7 mouse cellular contexts compared by ENCODE assay signal in the genomic region with DNA sequence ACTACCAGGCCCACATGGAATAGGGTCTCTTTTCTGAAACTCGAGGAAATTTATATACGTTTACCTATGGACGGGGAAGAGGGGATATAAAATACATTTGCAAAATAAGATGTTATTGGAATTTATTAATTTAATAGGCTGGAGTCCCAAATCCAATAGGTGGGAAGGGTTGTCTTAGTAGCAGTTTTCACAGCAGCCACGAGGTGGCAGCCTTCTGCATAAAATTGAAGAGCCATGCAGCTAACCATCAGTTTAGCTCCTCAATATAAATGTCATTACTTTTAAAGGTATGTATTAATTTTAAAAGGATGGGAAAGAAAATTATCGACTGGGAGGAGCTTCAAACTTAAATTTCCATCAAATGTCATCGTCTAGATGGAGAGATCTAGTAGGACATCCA.
DNase-seq lines count a peak whose midpoint lies in the region; ATAC-seq lines count a peak whose summit lies in the region.

No protein-coding gene starts in this region.

- no peaks in the 10 kb centered on the region for H3K27me3 ChIP-seq in embryonic facial prominence, embryonic 14.5 days (replicated peaks; ENCODE audit: control insufficient read depth, insufficient read depth, low read length)
- H3K27me3 ChIP-seq in hindbrain, embryonic 15.5 days: no peaks in the 10 kb centered on the region

- no peak overlapping the region for H3K4me3 ChIP-seq in embryonic facial prominence, embryonic 14.5 days (ENCODE audit: low read depth, low read length)
- no peak overlapping the region for H3K4me3 ChIP-seq in hindbrain, embryonic 15.5 days

- H3K4me1 ChIP-seq in embryonic facial prominence, embryonic 14.5 days (ENCODE audit: control insufficient read depth, insufficient read depth, low read length): no peaks in the 10 kb centered on the region
- H3K4me1 ChIP-seq in hindbrain, embryonic 15.5 days (replicated peaks): no peaks in the 10 kb centered on the region

- no peak for ATAC-seq in embryonic facial prominence, embryonic 14.5 days (ENCODE audit: low read depth)
- ATAC-seq in hindbrain, embryonic 15.5 days (ENCODE audit: low FRiP score, low read depth): 0 out of 2 replicates have a peak, but pooled peaks have one; percentile 38

- WGBS in embryonic facial prominence, embryonic 14.5 days: 29% methylated on average over 6 of the region's 6 CpGs
- whole genome bisulfite sequencing in hindbrain, embryonic 15.5 days: 33% methylated on average over 6 of the region's 6 CpGs

- intact Hi-C loops in left cerebral cortex, postnatal 36 days (cut with DNase I): loop anchor here (5.0 kb wide), 1 partner anchor 757 kb away; no protein-coding TSS in a partner anchor

- H3K9me3 ChIP-seq in embryonic facial prominence, embryonic 14.5 days (ENCODE audit: control insufficient read depth, low read length): no peaks in the 10 kb centered on the region
- no peaks in the 10 kb centered on the region for H3K9me3 ChIP-seq in hindbrain, embryonic 15.5 days

- H3K36me3 ChIP-seq in embryonic facial prominence, embryonic 14.5 days (ENCODE audit: control insufficient read depth, insufficient read depth, low read length): no peaks in the 10 kb centered on the region
- no peaks in the 10 kb centered on the region for H3K36me3 ChIP-seq in hindbrain, embryonic 15.5 days

- peak; percentile 76 for DNase-seq in urinary bladder, postnatal 14 days (ENCODE audit: low spot score)
- no peak for DNase-seq in urinary bladder, postnatal 10 days (ENCODE audit: low spot score)
- peak; percentile 77 for DNase-seq in adrenal gland, postnatal 14 days
- DNase-seq in embryonic facial prominence, embryonic 14.5 days (ENCODE audit: low spot score): peak; percentile 72
- peak; percentile 17 to 28 for DNase-seq in left cerebral cortex, postnatal 36 days (ENCODE audit: low spot score in 2 of 2)
- DNase-seq in right cerebral cortex, adult 2 months (ENCODE audit: low spot score in 2 of 2): peak; percentile 78 to 81

- no peak overlapping the region for H3K27ac ChIP-seq in embryonic facial prominence, embryonic 14.5 days (replicated peaks; ENCODE audit: low read depth, low read length)
- H3K27ac ChIP-seq in hindbrain, embryonic 15.5 days (replicated peaks): no peak overlapping the region

- no peak overlapping the region for H3K9ac ChIP-seq in embryonic facial prominence, embryonic 14.5 days (ENCODE audit: low read depth, low read length)
- H3K9ac ChIP-seq in hindbrain, embryonic 15.5 days: no peak overlapping the region

- H3K4me2 ChIP-seq in embryonic facial prominence, embryonic 14.5 days (ENCODE audit: low read depth, low read length): no peak overlapping the region
- H3K4me2 ChIP-seq in hindbrain, embryonic 15.5 days: no peak overlapping the region
